Mouse (Mus musculus) left cerebral cortex, postnatal 36 days (tissue): ENCODE measurements around the gene Macf1. TPM values are rescaled to one million over a fixed set of nuclear protein-coding genes. Genes with fewer than 3 reads are reported as not detected.

Experiments
- DNase-seq, 2 experiments: peaks; one replicate each; pipeline ENCODE4 v3.0.0; 2021 to 2022; ENCODE audit warnings: low spot score in 2 of 2, mixed read lengths in 1 of 2
- intact Hi-C: fragments of 180-260 bp; cut with DNase I; formaldehyde crosslinking; loops from one replicate; pipeline ENCODE4 v1.15.1; 2025
- total RNA-seq, 2 experiments: library from RNA; stranded (reverse); gene quantifications; 2 replicates each; pipeline ENCODE4 v1.2.3; 2021

Macf1 gene
- total RNA-seq, 2 experiments from 2014 or later, result 187 to 233 TPM

- intact Hi-C loops, result no loop called here
- no peak for DNase-seq
Measured at GRCm38 (mm10) chr4:123607174-123607573, 77.0 kb downstream of the Macf1 start.

GRCm38 (mm10) chr4:123605948-123606347 is 78.2 kb downstream of the Macf1 start:
- DNase-seq, result no peak
- intact Hi-C loops, result no loop called here

- DNase-seq, result no peak
- intact Hi-C loops, result no loop called here
Measured at GRCm38 (mm10) chr4:123605309-123605708, 78.9 kb downstream of the Macf1 start.

GRCm38 (mm10) chr4:123602700-123603261 is 81.4 kb downstream of the Macf1 start:
- intact Hi-C loops, result no loop called here

GRCm38 (mm10) chr4:123601036-123601435 is 83.1 kb downstream of the Macf1 start:
- intact Hi-C loops, result no loop called here
- no peak for DNase-seq

More at GRCm38 (mm10) chr4:123602700-123603261, 81.4 kb downstream of the Macf1 start:
- DNase-seq, result no peak

- DNase-seq, result no peak
- intact Hi-C loops, result no loop called here
Measured at GRCm38 (mm10) chr4:123598519-123599228, 85.5 kb downstream of the Macf1 start.

GRCm38 (mm10) chr4:123594381-123594806 is 89.8 kb downstream of the Macf1 start:
- DNase-seq, result no peak
- intact Hi-C loops, result no loop called here

GRCm38 (mm10) chr4:123593664-123594063 is 90.5 kb downstream of the Macf1 start:
- intact Hi-C loops, result no loop called here
- DNase-seq, result no peak

GRCm38 (mm10) chr4:123592046-123592445 is 92.1 kb downstream of the Macf1 start:
- intact Hi-C loops, result no loop called here
- DNase-seq, result no peak

- no peak for DNase-seq
- intact Hi-C loops, result no loop called here
Measured at GRCm38 (mm10) chr4:123591026-123591635, 93.0 kb downstream of the Macf1 start.

- intact Hi-C loops, result no loop called here
- no peak for DNase-seq
Measured at GRCm38 (mm10) chr4:123589496-123589895, 94.7 kb downstream of the Macf1 start.

- no peak for DNase-seq
- intact Hi-C loops, result loop anchor here (1.0 kb wide), 1 partner anchor 77 kb away; no protein-coding TSS in a partner anchor
Measured at GRCm38 (mm10) chr4:123588353-123589301, 95.5 kb downstream of the Macf1 start.

GRCm38 (mm10) chr4:123587616-123588015 is 96.5 kb downstream of the Macf1 start:
- intact Hi-C loops, result loop anchor here (1.0 to 2.0 kb wide), 2 partner anchors 53 to 78 kb away; no protein-coding TSS in a partner anchor
- DNase-seq, result no peak

GRCm38 (mm10) chr4:123584720-123585093 is 99.5 kb downstream of the Macf1 start:
- intact Hi-C loops, result no loop called here
- no peak for DNase-seq

GRCm38 (mm10) chr4:123584084-123584719 is 100.0 kb downstream of the Macf1 start:
- intact Hi-C loops, result no loop called here
- DNase-seq, result no peak

GRCm38 (mm10) chr4:123577469-123578088 is 106.6 kb downstream of the Macf1 start:
- intact Hi-C loops, result no loop called here
- DNase-seq, result no peak

- intact Hi-C loops, result no loop called here
- DNase-seq, result peak in 1 of 2 experiments; percentile 26
Measured at GRCm38 (mm10) chr4:123572434-123573336, 111.5 kb downstream of the Macf1 start.

- no peak for DNase-seq
- intact Hi-C loops, result no loop called here
Measured at GRCm38 (mm10) chr4:123571869-123572268, 112.3 kb downstream of the Macf1 start.
